Mouse (Mus musculus): ENCODE measurements at regions not wholly inside any gene's neighbourhood (a gene's known extent, or its start where the extent isn't known, plus 50 kb on each side); places are given as distances from the start of the nearest gene placed in this dataset.
"Not testable (repeated sequence)": the region's sequence is repeated elsewhere in the genome, so short reads cannot be mapped to it uniquely, and the experiment has no call there.

- H3K36me3 ChIP-seq: no peaks in the 10 kb centered on the region
- H3K4me1 ChIP-seq (replicated peaks): no peaks in the 10 kb centered on the region
- no peak for ATAC-seq (ENCODE audit: low FRiP score)
- no peak overlapping the region for H3K9ac ChIP-seq
- no peak overlapping the region for H3K4me2 ChIP-seq
- no peaks in the 10 kb centered on the region for H3K27me3 ChIP-seq
- 0 out of 2 replicates have a peak, but pooled peaks cover 5% of the 10 kb centered on the region for H3K9me3 ChIP-seq
- H3K4me3 ChIP-seq: no peak overlapping the region
- H3K27ac ChIP-seq: no peak overlapping the region
- 89% methylated on average over 3 of the region's 3 CpGs for WGBS
Observed at GRCm38 (mm10) chr10:104592009-104592603, 398.3 kb downstream of the Gm4340 start.

- H3K36me3 ChIP-seq: no peaks in the 10 kb centered on the region
- no peaks in the 10 kb centered on the region for H3K9me3 ChIP-seq
- H3K27me3 ChIP-seq: no peaks in the 10 kb centered on the region
- no peak overlapping the region for H3K27ac ChIP-seq
- no peak overlapping the region for H3K9ac ChIP-seq
- H3K4me3 ChIP-seq: no peak overlapping the region
- no peak overlapping the region for H3K4me2 ChIP-seq
- 91% methylated on average over 5 of the region's 5 CpGs for WGBS
- no peak for ATAC-seq (ENCODE audit: low FRiP score)
- no peaks in the 10 kb centered on the region for H3K4me1 ChIP-seq (replicated peaks)
Observed at GRCm38 (mm10) chr10:104595920-104596319, 402.1 kb downstream of the Gm4340 start.

GRCm38 (mm10) chr10:104627629-104628028, 433.8 kb downstream of the Gm4340 start:
- Histone ChIP-seq H3K27ac (no peak overlapping the region), H3K27me3 (no peaks in the 10 kb centered on the region), H3K4me2 (no peak overlapping the region), H3K9ac (no peak overlapping the region), H3K4me1 (replicated peaks) (no peaks in the 10 kb centered on the region), H3K36me3 (no peaks in the 10 kb centered on the region), H3K9me3 (no peaks in the 10 kb centered on the region), H3K4me3 (no peak overlapping the region)
- 59% methylated on average over 1 of the region's 1 CpGs for WGBS
- no peak for ATAC-seq (ENCODE audit: low FRiP score)

- H3K9me3 ChIP-seq: no peaks in the 10 kb centered on the region
- WGBS: 83% methylated on average over 8 of the region's 8 CpGs
- no peak overlapping the region for H3K4me3 ChIP-seq
- no peak overlapping the region for H3K27ac ChIP-seq
- no peak overlapping the region for H3K4me2 ChIP-seq
- H3K4me1 ChIP-seq (replicated peaks): no peaks in the 10 kb centered on the region
- no peak overlapping the region for H3K9ac ChIP-seq
- ATAC-seq (ENCODE audit: low FRiP score): no peak
- no peaks in the 10 kb centered on the region for H3K27me3 ChIP-seq
- H3K36me3 ChIP-seq: no peaks in the 10 kb centered on the region
Observed at GRCm38 (mm10) chr10:104651020-104651419, 457.2 kb downstream of the Gm4340 start.

- Histone ChIP-seq H3K4me2 (no peak overlapping the region), H3K9ac (no peak overlapping the region), H3K9me3 (no peaks in the 10 kb centered on the region), H3K4me3 (no peak overlapping the region), H3K27ac (no peak overlapping the region), H3K27me3 (no peaks in the 10 kb centered on the region), H3K36me3 (no peaks in the 10 kb centered on the region), H3K4me1 (replicated peaks) (peaks cover 8% of the 10 kb centered on the region)
- ATAC-seq (ENCODE audit: low FRiP score): peak; percentile 56; the same call in 1 of the 2 replicates
- 54% methylated on average over 7 of the region's 7 CpGs for WGBS
Observed at GRCm38 (mm10) chr10:104660298-104660697, 466.5 kb downstream of the Gm4340 start.

- no peak overlapping the region for H3K27ac ChIP-seq
- no peak overlapping the region for H3K9ac ChIP-seq
- no peak overlapping the region for H3K4me2 ChIP-seq
- H3K4me1 ChIP-seq (replicated peaks): peaks cover 8% of the 10 kb centered on the region
- no peaks in the 10 kb centered on the region for H3K9me3 ChIP-seq
- no peaks in the 10 kb centered on the region for H3K27me3 ChIP-seq
- H3K4me3 ChIP-seq: no peak overlapping the region
- peak; percentile 78 for ATAC-seq (ENCODE audit: low FRiP score)
- H3K36me3 ChIP-seq: no peaks in the 10 kb centered on the region
- 20% methylated on average over 7 of the region's 7 CpGs for WGBS
Observed at GRCm38 (mm10) chr10:104661672-104662071, 467.8 kb downstream of the Gm4340 start.

DNA sequence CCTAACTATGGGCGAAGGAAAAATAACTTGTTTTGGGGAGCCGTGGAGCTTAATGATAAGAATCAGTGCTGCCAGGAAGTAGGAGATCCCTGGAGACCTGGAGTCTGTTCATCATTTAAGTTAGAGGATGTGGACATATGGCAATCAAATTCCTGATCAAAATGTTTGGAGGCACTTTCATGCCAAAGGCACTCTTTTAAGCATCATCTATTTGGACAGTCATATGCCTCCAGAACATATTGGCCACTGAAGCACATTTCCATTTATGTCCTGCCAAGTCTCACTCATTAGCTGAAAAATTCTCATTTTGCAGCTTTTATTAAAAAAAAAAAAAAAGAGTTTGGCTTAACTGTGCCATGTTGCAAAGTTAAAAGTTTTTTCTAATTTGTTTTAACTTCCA, 474.4 kb downstream of the Gm4340 start:
- Histone ChIP-seq H3K9ac (no peak overlapping the region), H3K27me3 (no peaks in the 10 kb centered on the region), H3K4me2 (no peak overlapping the region), H3K9me3 (no peaks in the 10 kb centered on the region), H3K4me1 (replicated peaks) (no peaks in the 10 kb centered on the region), H3K4me3 (no peak overlapping the region), H3K27ac (no peak overlapping the region), H3K36me3 (no peaks in the 10 kb centered on the region)
- no peak for ATAC-seq (ENCODE audit: low FRiP score)
- 90% methylated on average over 2 of the region's 2 CpGs for WGBS

DNA sequence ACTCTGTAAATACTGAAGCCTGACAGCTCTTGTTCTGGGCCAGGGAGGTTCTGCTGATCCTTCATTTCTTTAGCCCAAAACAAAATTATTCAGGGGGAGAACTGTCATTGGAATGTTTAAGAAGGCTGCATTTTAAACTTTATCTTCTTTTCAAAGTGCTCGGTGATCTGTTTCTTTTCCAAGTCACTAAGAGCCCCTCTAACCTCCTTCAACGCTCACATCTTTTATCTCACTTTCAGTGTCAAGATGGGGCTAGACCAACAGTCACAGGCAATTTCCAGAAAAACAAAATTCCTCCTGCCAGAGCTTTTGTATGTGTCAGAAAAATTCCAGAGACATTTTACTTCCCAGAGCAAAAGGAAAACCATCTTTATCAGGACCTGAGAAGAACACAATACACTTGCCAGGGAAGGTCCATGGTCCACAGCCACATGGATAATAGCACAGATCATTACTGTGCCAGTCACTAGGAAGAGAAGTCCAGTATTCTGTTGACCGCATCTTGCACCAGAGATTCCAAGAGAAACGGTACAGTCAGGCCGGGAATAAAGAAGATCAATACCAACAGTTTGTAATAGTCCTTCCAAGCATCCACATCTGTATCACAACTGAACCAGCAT, 491.0 kb downstream of the Gm4340 start:
- 83% methylated on average over 5 of the region's 5 CpGs for WGBS
- Histone ChIP-seq H3K4me2 (no peak overlapping the region), H3K27me3 (no peaks in the 10 kb centered on the region), H3K9me3 (no peaks in the 10 kb centered on the region), H3K9ac (no peak overlapping the region), H3K36me3 (no peaks in the 10 kb centered on the region), H3K4me3 (no peak overlapping the region), H3K27ac (no peak overlapping the region), H3K4me1 (replicated peaks) (no peaks in the 10 kb centered on the region)
- ATAC-seq (ENCODE audit: low FRiP score): no peak

GRCm38 (mm10) chr10:104685857-104686256, 492.0 kb downstream of the Gm4340 start:
- no peak for ATAC-seq (ENCODE audit: low FRiP score)
- H3K9me3 ChIP-seq: no peaks in the 10 kb centered on the region
- no peak overlapping the region for H3K4me3 ChIP-seq
- H3K27me3 ChIP-seq: no peaks in the 10 kb centered on the region
- WGBS: 56% methylated on average over 3 of the region's 3 CpGs
- H3K36me3 ChIP-seq: no peaks in the 10 kb centered on the region
- no peak overlapping the region for H3K27ac ChIP-seq
- no peak overlapping the region for H3K9ac ChIP-seq
- no peak overlapping the region for H3K4me2 ChIP-seq
- H3K4me1 ChIP-seq (replicated peaks): no peaks in the 10 kb centered on the region

DNA sequence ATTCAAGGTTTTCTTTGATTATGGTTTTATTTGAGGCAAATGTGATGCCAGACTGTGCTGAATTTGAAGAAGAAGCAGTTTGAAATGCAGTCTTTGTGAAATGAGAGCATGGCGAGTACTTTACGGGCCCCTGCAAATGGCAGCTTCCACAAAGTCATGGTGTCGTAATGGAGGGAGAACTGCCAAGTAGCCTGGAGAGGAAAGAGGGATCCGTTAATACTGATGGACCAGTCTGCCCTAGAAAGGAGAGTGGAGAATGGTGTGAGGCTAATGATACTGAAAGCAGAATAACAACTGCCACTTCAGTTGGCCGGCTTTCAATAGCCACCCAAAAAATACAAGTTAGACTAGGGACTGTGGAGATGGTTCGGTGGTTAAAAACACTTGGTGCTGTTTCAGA, 492.8 kb downstream of the Gm4340 start:
- ATAC-seq (ENCODE audit: low FRiP score): no peak
- Histone ChIP-seq H3K4me2 (no peak overlapping the region), H3K27ac (no peak overlapping the region), H3K27me3 (no peaks in the 10 kb centered on the region), H3K9ac (no peak overlapping the region), H3K9me3 (no peaks in the 10 kb centered on the region), H3K4me3 (no peak overlapping the region), H3K4me1 (replicated peaks) (no peaks in the 10 kb centered on the region), H3K36me3 (no peaks in the 10 kb centered on the region)
- WGBS: 89% methylated on average over 6 of the region's 6 CpGs

DNA sequence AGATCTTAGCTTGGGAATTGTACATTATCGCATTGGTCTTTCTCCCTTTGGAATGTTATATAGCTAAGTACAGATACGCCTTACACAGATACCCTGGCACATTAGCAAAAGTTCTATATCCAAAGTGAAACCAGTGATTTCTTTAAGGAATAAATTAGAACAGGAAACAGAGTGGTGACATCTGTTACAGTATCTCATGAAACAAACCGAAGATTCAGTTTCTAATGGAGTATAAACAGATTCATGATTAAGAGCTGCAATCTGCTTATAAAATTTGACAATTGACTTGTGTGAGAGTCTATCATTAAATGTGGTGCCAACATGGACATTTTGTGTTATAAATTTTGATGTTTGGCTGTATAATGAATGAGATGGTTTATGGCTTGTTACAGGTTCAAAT, 501.1 kb downstream of the Gm4340 start:
- Histone ChIP-seq H3K27me3 (no peaks in the 10 kb centered on the region), H3K36me3 (no peaks in the 10 kb centered on the region), H3K4me2 (no peak overlapping the region), H3K4me1 (replicated peaks) (no peaks in the 10 kb centered on the region), H3K27ac (no peak overlapping the region), H3K4me3 (no peak overlapping the region), H3K9ac (no peak overlapping the region), H3K9me3 (no peaks in the 10 kb centered on the region)
- no peak for ATAC-seq (ENCODE audit: low FRiP score)
- 97% methylated on average over 3 of the region's 3 CpGs for WGBS

GRCm38 (mm10) chr10:104708926-104709325, 515.1 kb downstream of the Gm4340 start:
- H3K4me1 ChIP-seq (replicated peaks): no peaks in the 10 kb centered on the region
- H3K4me2 ChIP-seq: no peak overlapping the region
- no peak overlapping the region for H3K4me3 ChIP-seq
- no peak overlapping the region for H3K9ac ChIP-seq
- H3K36me3 ChIP-seq: no peaks in the 10 kb centered on the region
- ATAC-seq (ENCODE audit: low FRiP score): no peak
- no peaks in the 10 kb centered on the region for H3K27me3 ChIP-seq
- H3K27ac ChIP-seq: no peak overlapping the region
- H3K9me3 ChIP-seq: no peaks in the 10 kb centered on the region

GRCm38 (mm10) chr10:104713281-104713915, 519.6 kb downstream of the Gm4340 start:
- H3K4me3 ChIP-seq; H3K4me2 ChIP-seq; H3K9ac ChIP-seq; H3K9me3 ChIP-seq; H3K36me3 ChIP-seq; H3K4me1 ChIP-seq (replicated peaks); H3K27me3 ChIP-seq; H3K27ac ChIP-seq: not testable (repeated sequence)
- ATAC-seq (ENCODE audit: low FRiP score): peak; percentile 69
- 43% methylated on average over 5 of the region's 5 CpGs for WGBS

Measured in hindbrain, embryonic 13.5 days (tissue).